Mouse (Mus musculus) CD4-positive, CD25-positive, alpha-beta regulatory T cell, adult 9 weeks (primary cell): Measurements from ENCODE around the gene Gm10118. TPM values are rescaled to one million over a fixed set of nuclear protein-coding genes. Genes with fewer than 3 reads are reported as not detected.

ENCODE experiments used
- polyA plus RNA-seq: library from polyadenylated mRNA; unstranded; fragments of 100-300 nt; shearing (Covaris generic); gene quantifications from one replicate; pipeline ENCODE4 v1.2.1, GENCODE M21; 2017

The Gm10118 gene
- polyA plus RNA-seq, result not detected

GRCm38 (mm10) chr10:63927334-63927733 lies at the start of gene Gm10118:
TSS of gene Gm10118 (minus strand) at chr10:63927434.

Other genes with a start within 250 kb of the Gm10118 start
- not detected for gene Lrrtm3, start 162.8 kb upstream of the Gm10118 start, polyA plus RNA-seq